Mouse (Mus musculus) olfactory bulb, adult 2 months (tissue): ENCODE measurements around the gene Banp.

Source experiments
- CTCF ChIP-seq: fragments of 200-500 bp; IDR thresholded peaks from 2 replicates; pipeline ENCODE4 v1.5.1; 2012; ENCODE audit warnings: low read depth, mild to moderate bottlenecking, low read length, moderate library complexity; ENCODE audit not compliant: insufficient read depth
- POLR2A ChIP-seq: fragments of 200-500 bp; IDR thresholded peaks from 2 replicates; pipeline ENCODE4 v1.6.1; 2012; ENCODE audit warnings: mild to moderate bottlenecking, low read depth, low read length, moderate library complexity; ENCODE audit not compliant: insufficient read depth

DNA sequence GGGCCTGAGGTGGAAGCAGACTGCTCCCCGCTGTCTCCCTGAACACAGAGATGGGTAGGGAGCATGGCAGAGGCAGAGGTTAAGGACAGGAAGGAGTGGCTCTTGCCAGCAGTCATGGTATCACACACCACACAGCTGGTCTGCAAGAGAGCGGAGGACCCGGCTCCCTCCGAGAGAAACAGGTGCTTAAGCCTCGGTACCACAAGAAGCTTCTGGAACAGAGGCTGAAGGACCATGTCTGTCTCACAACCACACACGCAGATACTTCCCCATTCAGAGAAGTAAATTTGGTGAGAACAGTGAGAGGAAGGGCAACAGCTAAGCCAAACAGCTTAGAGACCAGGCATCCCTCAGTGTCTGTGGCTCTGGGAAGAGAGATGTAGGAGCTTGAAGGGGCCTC lies 38.1 kb upstream of the Banp start:
- TF ChIP-seq CTCF (no peak), POLR2A (no peak)
